Mouse (Mus musculus) hindbrain, embryonic 15.5 days (tissue): ENCODE data around the gene Gm3839. TPM values are rescaled to one million over a fixed set of nuclear protein-coding genes. Genes with fewer than 3 reads are reported as not detected.
"Not testable (repeated sequence)": the region's sequence is repeated elsewhere in the genome, so short reads cannot be mapped to it uniquely, and the experiment has no call there.

ENCODE experiments used
- ATAC-seq: fragments of 200-750 bp; cut with Nextera tagmentation; 2 replicates; pipeline ENCODE4 v1.8.0; 2017; ENCODE audit warnings: low read depth, moderate number of reproducible peaks, moderate TSS enrichment; ENCODE audit not compliant: low FRiP score
- H3K27ac ChIP-seq: fragments of 300-500 bp; sonication (generic); replicated peaks from 2 replicates; pipeline ENCODE4 v1.5.1; 2015; ENCODE audit warnings: mild to moderate bottlenecking, inconsistent platforms
- H3K27me3 ChIP-seq: fragments of 300-500 bp; sonication (generic); 2 replicates; pipeline ENCODE4 v1.6.1; 2015; ENCODE audit warnings: control low read depth, inconsistent platforms
- H3K36me3 ChIP-seq: fragments of 300-500 bp; sonication (generic); 2 replicates; pipeline ENCODE4 v1.6.1; 2015; ENCODE audit warnings: control low read depth, inconsistent platforms
- H3K4me1 ChIP-seq: fragments of 300-500 bp; sonication (generic); replicated peaks from 2 replicates; pipeline ENCODE4 v1.6.1; 2015; ENCODE audit warnings: control low read depth, inconsistent platforms
- H3K4me2 ChIP-seq: fragments of 300-500 bp; sonication (generic); 2 replicates; pipeline ENCODE4 v1.6.1; 2015; ENCODE audit warnings: moderate library complexity, mild to moderate bottlenecking, inconsistent platforms
- H3K4me3 ChIP-seq: fragments of 300-500 bp; sonication (generic); 2 replicates; pipeline ENCODE4 v1.5.1; 2015; ENCODE audit warnings: mild to moderate bottlenecking, inconsistent platforms
- H3K9ac ChIP-seq: fragments of 300-500 bp; sonication (generic); 2 replicates; pipeline ENCODE4 v1.6.1; 2015; ENCODE audit warnings: inconsistent platforms
- H3K9me3 ChIP-seq: fragments of 300-500 bp; sonication (generic); 2 replicates; pipeline ENCODE4 v1.6.1; 2016; ENCODE audit warnings: control low read depth, inconsistent platforms
- WGBS: fragments of 180-500 bp; shearing (Covaris S2); methylation state at CpG from one replicate; pipeline ENCODE4 v1.1.7; 2015; 5-methylcytosine and 5-hydroxymethylcytosine counted together
- polyA plus RNA-seq: library from polyadenylated mRNA; unstranded; fragments of >200 nt; fragmentation: Nextera tagmentation; extraction: Ambion mirVana; gene quantifications from 2 replicates; pipeline ENCODE4 v1.2.1, GENCODE M21; 2015

Gene Gm3839
- polyA plus RNA-seq = 0.62 and 1.2 TPM in 2 replicates

DNA sequence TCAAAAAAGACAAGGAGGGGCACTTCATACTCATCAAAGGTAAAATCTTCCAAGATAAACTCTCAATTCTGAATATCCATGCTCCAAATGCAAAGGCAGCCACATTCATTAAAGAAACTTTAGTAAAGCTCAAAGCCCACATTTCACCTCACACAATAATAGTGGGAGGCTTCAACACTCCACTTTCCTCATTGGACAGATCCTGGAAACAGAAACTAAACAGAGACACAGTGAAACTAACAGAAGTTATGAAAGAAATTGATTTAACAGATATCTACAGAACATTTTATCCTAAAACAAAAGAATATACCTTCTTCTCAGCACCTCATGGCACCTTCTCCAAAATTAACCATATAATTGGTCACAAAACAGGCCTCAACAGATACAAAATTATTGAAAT is at the start of gene Gm3839:
Gm3839 (minus strand) TSS at position 101 of the 400 bp plus-strand sequence.
- H3K4me1 ChIP-seq, H3K27ac ChIP-seq, ATAC-seq, H3K9ac ChIP-seq, H3K9me3 ChIP-seq, H3K27me3 ChIP-seq, H3K4me2 ChIP-seq, H3K36me3 ChIP-seq, H3K4me3 ChIP-seq: not testable (repeated sequence)

DNA sequence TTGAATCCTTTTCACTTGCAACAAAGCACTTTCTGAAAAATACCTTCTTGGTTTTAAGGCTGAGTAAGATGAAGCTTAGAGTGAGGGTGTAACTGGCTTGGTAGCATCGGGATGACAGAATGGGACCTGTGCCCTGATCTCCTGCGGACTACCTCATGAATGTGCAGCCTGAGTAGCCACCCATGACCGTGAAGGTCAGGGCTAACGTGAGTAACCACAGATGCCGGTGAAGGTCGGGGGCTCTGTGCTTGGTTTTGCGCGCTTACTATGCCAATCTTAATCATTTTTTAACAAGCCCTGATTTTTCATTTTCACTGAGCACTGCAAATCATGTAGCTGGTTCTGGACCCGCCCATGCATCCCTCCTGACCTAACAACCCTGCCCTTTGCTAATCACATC is 49.1 kb upstream of the Gm3839 start:
- H3K9me3 ChIP-seq = no peaks in the 10 kb centered on the region
- ATAC-seq = no peak

DNA sequence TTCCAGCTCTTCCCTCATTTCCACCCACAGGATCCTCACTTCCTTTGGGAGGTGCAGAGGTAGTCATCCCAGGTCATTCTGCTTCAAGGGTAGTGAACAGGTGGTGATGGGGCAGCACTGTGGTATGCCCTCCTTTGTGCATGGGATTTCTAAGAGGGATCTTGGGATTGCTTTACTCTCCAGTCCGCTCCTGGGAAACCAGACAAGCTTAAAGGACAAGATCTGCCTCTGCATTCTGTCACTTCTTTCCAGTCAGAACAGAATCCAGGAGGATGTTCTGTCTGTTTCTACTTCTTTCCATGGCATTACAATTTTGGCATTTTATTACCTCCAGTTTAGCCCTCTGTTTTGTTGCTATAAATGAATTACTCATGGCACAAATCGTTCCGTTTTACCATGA is 21.3 kb upstream of the Gm3839 start:
- Histone ChIP-seq H3K36me3 (no peaks in the 10 kb centered on the region), H3K27me3 (no peaks in the 10 kb centered on the region), H3K27ac (no peak overlapping the region), H3K9ac (no peak overlapping the region), H3K9me3 (no peaks in the 10 kb centered on the region), H3K4me1 (no peaks in the 10 kb centered on the region), H3K4me3 (no peak overlapping the region), H3K4me2 (no peak overlapping the region)
- 91% methylated on average over 3 of the region's 3 CpGs for WGBS
- ATAC-seq = no peak

More for the DNA sequence above, 49.1 kb upstream of the Gm3839 start:
- Histone ChIP-seq H3K9ac (no peak overlapping the region), H3K36me3 (no peaks in the 10 kb centered on the region), H3K4me3 (no peak overlapping the region), H3K27ac (no peak overlapping the region), H3K4me1 (no peaks in the 10 kb centered on the region), H3K4me2 (no peak overlapping the region), H3K27me3 (no peaks in the 10 kb centered on the region)
- 76% methylated on average over 9 of the region's 9 CpGs for WGBS

DNA sequence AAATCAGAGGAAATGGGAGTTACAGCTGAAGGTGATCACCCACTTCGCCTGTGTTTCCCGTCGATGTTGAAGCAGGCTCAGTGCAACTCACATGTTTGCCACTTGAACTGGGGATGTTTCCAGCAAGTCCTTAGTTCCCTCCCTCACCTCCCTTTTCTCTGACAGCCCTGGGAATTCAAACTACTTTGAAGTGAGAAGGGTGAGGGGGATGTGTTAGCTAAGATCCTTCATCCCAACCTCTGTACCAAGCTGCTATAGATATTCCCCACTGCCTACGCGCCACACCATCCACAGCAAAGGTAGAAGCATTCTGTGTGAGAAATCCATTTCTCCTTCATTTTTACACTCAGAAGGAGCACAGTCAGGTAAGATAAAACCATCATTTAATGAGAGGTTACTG is 18.7 kb upstream of the Gm3839 start:
- Histone ChIP-seq H3K4me2 (no peak overlapping the region), H3K27ac (no peak overlapping the region), H3K36me3 (no peaks in the 10 kb centered on the region), H3K4me1 (no peaks in the 10 kb centered on the region), H3K9me3 (no peaks in the 10 kb centered on the region), H3K27me3 (no peaks in the 10 kb centered on the region), H3K4me3 (no peak overlapping the region), H3K9ac (no peak overlapping the region)
- no peak for ATAC-seq
- WGBS = 91% methylated on average over 5 of the region's 5 CpGs

GRCm38 (mm10) chr14:11346086-11346485 is 10.4 kb downstream of the Gm3839 start:
- H3K9ac ChIP-seq = no peak overlapping the region
- no peaks in the 10 kb centered on the region for H3K36me3 ChIP-seq
- no peak overlapping the region for H3K4me2 ChIP-seq
- no peaks in the 10 kb centered on the region for H3K27me3 ChIP-seq
- WGBS = 80% methylated on average over 3 of the region's 3 CpGs
- H3K9me3 ChIP-seq = 0 out of 2 replicates have a peak, but pooled peaks cover 4% of the 10 kb centered on the region
- no peak overlapping the region for H3K27ac ChIP-seq
- no peaks in the 10 kb centered on the region for H3K4me1 ChIP-seq
- ATAC-seq = no peak
- H3K4me3 ChIP-seq = no peak overlapping the region

GRCm38 (mm10) chr14:11329993-11330392 is 26.5 kb downstream of the Gm3839 start:
- Histone ChIP-seq H3K36me3 (no peaks in the 10 kb centered on the region), H3K9me3 (0 out of 2 replicates have a peak, but pooled peaks cover 8% of the 10 kb centered on the region), H3K4me3 (no peak overlapping the region), H3K27me3 (no peaks in the 10 kb centered on the region), H3K9ac (no peak overlapping the region), H3K4me2 (no peak overlapping the region), H3K4me1 (no peaks in the 10 kb centered on the region), H3K27ac (no peak overlapping the region)
- 40% methylated on average over 2 of the region's 2 CpGs for WGBS
- ATAC-seq = no peak

DNA sequence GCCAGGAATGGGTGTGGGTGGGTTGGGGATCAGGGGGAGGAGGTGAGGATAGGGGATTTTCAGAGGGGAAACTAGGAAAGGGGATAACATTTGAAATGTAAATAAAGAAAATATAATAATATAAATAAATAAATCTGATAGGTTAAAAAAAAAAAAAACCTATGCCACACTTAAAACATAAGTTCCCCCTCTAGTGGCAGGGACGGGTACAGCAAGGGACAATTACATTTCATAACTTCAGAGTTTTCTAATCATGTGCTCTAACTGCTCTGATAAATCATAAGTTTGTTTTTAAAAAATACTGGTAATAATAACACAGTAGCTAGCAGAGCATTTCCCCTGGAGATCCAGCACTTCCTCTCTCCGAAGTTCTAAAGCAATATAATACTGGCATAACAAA is 49.4 kb downstream of the Gm3839 start:
- H3K4me2 ChIP-seq = no peak overlapping the region
- no peaks in the 10 kb centered on the region for H3K27me3 ChIP-seq
- no peak overlapping the region for H3K9ac ChIP-seq
- no peak for ATAC-seq
- no peak overlapping the region for H3K4me3 ChIP-seq
- no peaks in the 10 kb centered on the region for H3K4me1 ChIP-seq
- WGBS = 46% methylated on average over 2 of the region's 2 CpGs
- H3K27ac ChIP-seq = no peak overlapping the region
- 0 out of 2 replicates have a peak, but pooled peaks cover 3% of the 10 kb centered on the region for H3K9me3 ChIP-seq
- no peaks in the 10 kb centered on the region for H3K36me3 ChIP-seq

DNA sequence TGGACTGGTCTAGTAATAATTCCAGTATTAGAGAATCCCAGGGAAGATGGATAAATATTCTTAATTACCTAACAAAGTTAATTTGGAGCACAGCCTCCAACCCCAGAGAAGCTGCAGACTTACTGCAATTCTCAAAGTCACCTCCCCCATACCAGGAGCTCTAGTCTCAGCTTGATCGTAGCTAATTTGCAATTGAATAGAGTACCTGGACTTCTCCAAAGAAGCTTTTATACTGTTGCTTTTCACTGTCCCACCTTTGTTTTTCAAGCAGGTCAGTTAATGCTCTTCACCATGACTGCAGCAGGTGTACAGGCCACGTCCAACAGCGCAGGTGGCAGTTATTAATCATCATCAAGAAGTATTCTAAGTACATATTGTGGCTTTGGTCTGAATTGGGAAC is 68.6 kb downstream of the Gm3839 start:
- H3K4me3 ChIP-seq, H3K4me2 ChIP-seq, H3K36me3 ChIP-seq, H3K9ac ChIP-seq, H3K4me1 ChIP-seq, H3K27ac ChIP-seq, H3K9me3 ChIP-seq, H3K27me3 ChIP-seq, ATAC-seq: not testable (repeated sequence)
- WGBS = 89% methylated on average over 3 of the region's 3 CpGs

DNA sequence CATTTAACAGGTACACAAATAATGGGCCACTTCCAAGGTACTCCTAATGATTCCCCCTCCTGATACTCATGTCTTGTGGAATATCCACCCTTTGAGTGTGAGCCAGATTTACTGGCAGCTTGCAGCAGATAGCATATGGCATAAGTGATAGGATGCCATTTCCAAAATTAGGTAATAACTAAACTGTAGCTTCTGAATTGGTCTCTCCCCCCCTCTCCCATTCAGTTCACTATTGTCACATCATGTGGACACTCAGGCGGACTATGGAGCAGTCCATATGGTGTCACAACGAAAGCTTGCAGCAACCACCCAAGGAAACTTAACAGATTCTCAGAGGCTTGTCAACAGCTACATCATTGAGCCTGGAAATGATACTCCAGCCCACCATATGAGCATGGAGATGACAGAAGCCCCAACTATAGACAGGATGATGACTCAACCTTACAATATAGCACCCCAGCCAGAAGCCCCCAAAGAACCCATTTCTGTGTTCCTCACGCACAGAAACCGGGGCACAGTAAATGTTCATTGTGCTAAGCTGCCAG is 99.3 kb downstream of the Gm3839 start:
- WGBS = 89% methylated on average over 4 of the region's 4 CpGs
- no peak for ATAC-seq
- Histone ChIP-seq H3K4me1 (no peaks in the 10 kb centered on the region), H3K27me3 (no peaks in the 10 kb centered on the region), H3K4me2 (no peak overlapping the region), H3K9me3 (no peaks in the 10 kb centered on the region), H3K9ac (no peak overlapping the region), H3K36me3 (no peaks in the 10 kb centered on the region), H3K27ac (no peak overlapping the region), H3K4me3 (no peak overlapping the region)

DNA sequence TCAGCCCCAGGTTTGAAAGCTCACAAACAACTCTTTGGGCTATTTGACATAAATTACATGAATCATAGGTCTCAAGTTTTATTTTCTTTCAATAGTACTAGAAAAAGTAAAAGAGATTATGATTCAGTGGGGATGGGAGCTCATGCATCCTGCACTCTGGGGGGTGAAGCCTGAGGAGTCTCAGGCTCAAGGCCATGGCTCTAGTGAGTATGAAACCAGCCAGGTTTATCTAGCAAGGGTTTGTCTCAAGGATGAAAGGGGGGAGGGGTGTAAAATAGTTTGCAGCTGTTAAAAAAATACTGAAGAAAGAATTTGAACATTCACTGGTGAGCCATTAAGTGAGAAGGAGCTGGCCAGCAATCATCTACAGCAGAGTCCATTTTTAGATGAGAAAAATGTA is 108.5 kb downstream of the Gm3839 start:
- no peak overlapping the region for H3K4me2 ChIP-seq
- H3K9ac ChIP-seq = no peak overlapping the region
- H3K27me3 ChIP-seq = no peaks in the 10 kb centered on the region
- no peak overlapping the region for H3K4me3 ChIP-seq
- no peaks in the 10 kb centered on the region for H3K36me3 ChIP-seq
- no peak for ATAC-seq
- H3K9me3 ChIP-seq = no peaks in the 10 kb centered on the region
- H3K4me1 ChIP-seq = no peaks in the 10 kb centered on the region
- no peak overlapping the region for H3K27ac ChIP-seq

GRCm38 (mm10) chr14:11244546-11244945 is 112.0 kb downstream of the Gm3839 start:
- Histone ChIP-seq H3K9me3 (no peaks in the 10 kb centered on the region), H3K27ac (no peak overlapping the region), H3K9ac (no peak overlapping the region), H3K4me2 (no peak overlapping the region), H3K4me1 (no peaks in the 10 kb centered on the region), H3K36me3 (no peaks in the 10 kb centered on the region), H3K4me3 (no peak overlapping the region), H3K27me3 (no peaks in the 10 kb centered on the region)
- no peak for ATAC-seq
- WGBS = 65% methylated on average over 5 of the region's 5 CpGs

DNA sequence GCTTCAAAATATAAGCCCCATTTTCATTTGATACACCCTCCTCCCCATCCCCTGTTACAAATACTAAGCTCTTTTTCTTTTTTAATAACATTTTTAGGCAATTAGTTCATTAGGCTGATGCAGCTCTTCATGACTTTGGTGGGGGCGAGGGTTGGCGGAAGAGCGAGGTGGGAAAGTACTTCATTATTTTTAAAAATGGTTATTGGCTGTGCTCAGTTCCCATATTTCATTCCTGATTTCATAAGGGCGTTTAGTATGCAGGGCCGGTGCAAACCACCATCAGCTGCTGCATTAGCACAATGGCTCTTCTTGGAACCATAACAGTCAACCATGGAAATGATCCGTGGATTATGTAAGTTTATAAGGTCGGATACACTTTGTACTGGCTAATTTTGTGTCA is 124.4 kb downstream of the Gm3839 start:
- Histone ChIP-seq H3K4me1 (no peaks in the 10 kb centered on the region), H3K4me3 (no peak overlapping the region), H3K27me3 (no peaks in the 10 kb centered on the region), H3K9me3 (no peaks in the 10 kb centered on the region), H3K27ac (no peak overlapping the region), H3K36me3 (no peaks in the 10 kb centered on the region), H3K4me2 (no peak overlapping the region), H3K9ac (no peak overlapping the region)
- 84% methylated on average over 7 of the region's 7 CpGs for WGBS
- ATAC-seq = no peak
